In the genomic region with DNA sequence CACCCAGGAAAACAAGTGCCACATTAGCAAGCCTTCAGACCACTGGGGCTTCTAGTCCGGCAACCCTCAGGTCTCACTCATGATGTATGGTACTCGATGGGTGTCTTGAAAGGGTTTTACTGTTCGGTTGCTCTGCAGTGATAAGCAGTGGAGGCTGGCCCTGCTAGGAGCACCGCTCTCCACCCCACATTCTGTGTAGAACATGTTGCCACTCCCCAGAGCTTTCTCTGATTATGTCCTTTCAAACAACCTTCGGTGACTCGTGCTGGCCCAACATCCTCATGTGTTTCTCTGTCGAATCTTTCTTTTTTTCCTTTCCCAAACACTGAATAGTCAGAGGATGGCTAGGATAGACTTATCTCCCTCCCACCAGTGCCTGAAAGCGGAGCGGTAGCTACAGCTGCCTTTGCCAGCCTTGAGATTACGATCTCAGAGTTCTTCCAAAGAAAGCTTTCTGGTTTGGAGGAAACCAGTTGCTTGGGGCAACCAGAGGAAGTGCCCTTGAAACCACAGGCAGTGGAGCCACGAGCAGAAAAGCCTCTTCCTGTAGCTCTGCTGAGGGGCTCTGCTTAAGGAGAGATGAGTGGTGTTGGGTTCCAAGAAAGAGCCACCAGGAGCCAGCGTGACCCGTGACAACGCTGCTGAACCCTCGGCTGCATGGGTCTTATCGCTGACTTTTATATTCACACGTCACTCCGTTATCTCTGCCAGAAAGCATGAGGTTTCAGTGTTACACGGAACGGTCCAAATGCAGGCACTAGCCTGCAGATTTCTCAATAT, we compare ENCODE assay signal across 10 mouse cellular contexts.
DNase-seq lines count a peak whose midpoint lies in the region; ATAC-seq and TF ChIP-seq lines count a peak whose summit lies in the region.
"Had no signal": no experiment of that assay in that cellular context is flagged by ENCODE, and none has a peak within 500 bp of the region (broad histone marks: within the 10 kb centered on the region; RNA-seq: fewer than 3 reads in every experiment).

No protein-coding gene starts in this region.

- peaks cover 12% of the 10 kb centered on the region; the same call in 1 of the 2 replicates for H3K4me1 ChIP-seq in bone marrow macrophage, adult 2 months (ENCODE audit: control insufficient read depth, insufficient read depth, low read length)
- H3K4me1 ChIP-seq in stomach, embryonic 16.5 days (ENCODE audit: control insufficient read depth, insufficient read depth, low read length), result no peaks in the 10 kb centered on the region

- H3K4me2 ChIP-seq in stomach, embryonic 16.5 days (ENCODE audit: low read depth, low read length), result no peak overlapping the region
- H3K4me2 ChIP-seq: embryonic facial prominence, embryonic 12.5 days; midbrain, embryonic 12.5 days had no signal

- no peak overlapping the region for H3K9ac ChIP-seq in stomach, embryonic 16.5 days (ENCODE audit: low read length)
- H3K9ac ChIP-seq: embryonic facial prominence, embryonic 12.5 days; midbrain, embryonic 12.5 days had no signal

- H3K27ac ChIP-seq in bone marrow macrophage, adult 2 months (ENCODE audit: insufficient read depth, low read depth, low read length), result no peak overlapping the region
- no peak overlapping the region for H3K27ac ChIP-seq in stomach, embryonic 16.5 days (ENCODE audit: low read length)
- H3K27ac ChIP-seq: midbrain, embryonic 12.5 days had no signal

- no peaks in the 10 kb centered on the region for H3K27me3 ChIP-seq in stomach, embryonic 16.5 days (ENCODE audit: control insufficient read depth, insufficient read depth, low read length)
- H3K27me3 ChIP-seq: embryonic facial prominence, embryonic 12.5 days; midbrain, embryonic 12.5 days had no signal

- peak; percentile 86 for ATAC-seq in inflammation-experienced regulatory T-cells, adult 6 months
- ATAC-seq in stomach, embryonic 16.5 days (ENCODE audit: insufficient read depth, low FRiP score), result peak; percentile 15; the same call in 1 of the 2 replicates

- H3K4me3 ChIP-seq in bone marrow macrophage, adult 2 months (ENCODE audit: insufficient read depth, low read length), result peak overlapping the region; percentile 34
- no peak overlapping the region for H3K4me3 ChIP-seq in stomach, embryonic 16.5 days (replicated peaks; ENCODE audit: low read length)
- H3K4me3 ChIP-seq: embryonic facial prominence, embryonic 12.5 days; midbrain, embryonic 12.5 days had no signal

- H3K9me3 ChIP-seq in stomach, embryonic 16.5 days (replicated peaks; ENCODE audit: control insufficient read depth, low read length), result no peaks in the 10 kb centered on the region
- H3K9me3 ChIP-seq: embryonic facial prominence, embryonic 12.5 days; midbrain, embryonic 12.5 days had no signal

- H3K36me3 ChIP-seq in stomach, embryonic 16.5 days (ENCODE audit: control insufficient read depth, insufficient read depth, low read length), result no peaks in the 10 kb centered on the region; the same call in 1 of the 2 replicates
- H3K36me3 ChIP-seq: embryonic facial prominence, embryonic 12.5 days; midbrain, embryonic 12.5 days had no signal

- DNase-seq in retina, postnatal 1 day, result peak; percentile 24
- no peak for DNase-seq in retina, embryonic 14.5 days (ENCODE audit: low spot score)
- no peak for DNase-seq in neural tube, embryonic 10.5 days (ENCODE audit: extremely low spot score, low spot score)
- no peak for DNase-seq in right cerebral cortex, adult 2 months (ENCODE audit: low spot score in 2 of 2)
- DNase-seq in cerebellum, adult 8-10 months, result no peak

- TF ChIP-seq CTCF in bone marrow macrophage, adult 2 months (IDR thresholded peaks at IDR 0.05; ENCODE audit: low read depth, low read length), result no peak

- 65% methylated on average over 20 of the region's 20 CpGs for WGBS in stomach, embryonic 16.5 days

- no peak for TF ChIP-seq POLR2A in bone marrow macrophage, adult 2 months (IDR thresholded peaks at IDR 0.05; ENCODE audit: borderline replicate concordance, low read depth, low read length)
